ENCODE assay signal across 18 mouse cellular contexts in genomic region chr7:97914833-97915516, GRCm38 (mm10). TPM values are rescaled to one million over a fixed set of nuclear protein-coding genes. Genes with fewer than 3 reads are reported as not detected.
A peak's percentile ranks its signal among the peaks of the same experiment; 100 is the strongest.
DNase-seq lines count a peak whose midpoint lies in the region; ATAC-seq and TF ChIP-seq lines count a peak whose summit lies in the region.
"Had no signal": no experiment of that assay in that cellular context is flagged by ENCODE, and none has a peak within 500 bp of the region (broad histone marks: within the 10 kb centered on the region; RNA-seq: fewer than 3 reads in every experiment).

No protein-coding gene starts in this region.

- H3K9me3 ChIP-seq in forebrain, postnatal 0 days (ENCODE audit: low read length): no peaks in the 10 kb centered on the region
- H3K9me3 ChIP-seq in limb, embryonic 10.5 days (replicated peaks): no peaks in the 10 kb centered on the region
- H3K9me3 ChIP-seq: limb, embryonic 15.5 days had no signal

- H3K4me3 ChIP-seq in forebrain, postnatal 0 days (ENCODE audit: low read depth, low read length): no peak overlapping the region
- no peak overlapping the region for H3K4me3 ChIP-seq in limb, embryonic 10.5 days
- H3K4me3 ChIP-seq: limb, embryonic 15.5 days had no signal

- DNase-seq in layer of hippocampus, adult 9-11 months: peak; percentile 6
- no peak for DNase-seq in layer of hippocampus, adult 11-12 months (ENCODE audit: low spot score)
- DNase-seq in right cerebral cortex, postnatal 10 days (ENCODE audit: low spot score in 2 of 2): peak; percentile 49 to 70
- DNase-seq in right cerebral cortex, postnatal 25 days: no peak
- DNase-seq in cerebellum, adult 8-10 months: peak; percentile 23
- DNase-seq in forebrain, postnatal 0 days: peak; percentile 86
- DNase-seq in limb, embryonic 10.5 days (ENCODE audit: low spot score): no peak
- DNase-seq in T-cell, adult 2 months (ENCODE audit: low spot score): no peak
- DNase-seq: midbrain, embryonic 14.5 days; spleen, adult 18-20 months; thymus, postnatal 4 days had no signal

- no peak overlapping the region for H3K9ac ChIP-seq in forebrain, postnatal 0 days
- H3K9ac ChIP-seq: limb, embryonic 15.5 days had no signal

- no peaks in the 10 kb centered on the region for H3K4me1 ChIP-seq in forebrain, postnatal 0 days (ENCODE audit: insufficient read depth)
- H3K4me1 ChIP-seq in limb, embryonic 10.5 days: no peaks in the 10 kb centered on the region
- H3K4me1 ChIP-seq: limb, embryonic 15.5 days had no signal

- WGBS in forebrain, postnatal 0 days: 42% methylated on average over 2 of the region's 2 CpGs
- WGBS in limb, embryonic 10.5 days: 88% methylated on average over 2 of the region's 2 CpGs

- peak; percentile 85 for ATAC-seq in forebrain, postnatal 0 days
- ATAC-seq: intestine, postnatal 0 days had no signal

- H3K27ac ChIP-seq in forebrain, postnatal 0 days (ENCODE audit: low read depth, low read length): no peak overlapping the region
- H3K27ac ChIP-seq in limb, embryonic 10.5 days: no peak overlapping the region
- H3K27ac ChIP-seq: limb, embryonic 15.5 days; macrophage; stomach, postnatal 0 days had no signal

- H3K4me2 ChIP-seq in forebrain, postnatal 0 days (ENCODE audit: low read depth): no peak overlapping the region
- H3K4me2 ChIP-seq: limb, embryonic 15.5 days had no signal

- TF ChIP-seq CTCF in forebrain, postnatal 0 days (IDR thresholded peaks at IDR 0.05; ENCODE audit: low read depth): no peak

- H3K36me3 ChIP-seq in forebrain, postnatal 0 days (ENCODE audit: insufficient read depth): peaks cover 18% of the 10 kb centered on the region
- peaks cover 14% of the 10 kb centered on the region for H3K36me3 ChIP-seq in limb, embryonic 10.5 days

- no peaks in the 10 kb centered on the region for H3K27me3 ChIP-seq in forebrain, postnatal 0 days (ENCODE audit: insufficient read depth, low read length)
- H3K27me3 ChIP-seq in limb, embryonic 10.5 days (ENCODE audit: low read depth, poor library complexity, severe bottlenecking): no peaks in the 10 kb centered on the region
- H3K27me3 ChIP-seq: CH12.LX; limb, embryonic 15.5 days had no signal

RNA-seq across cellular contexts. Expression of gene Gdpd4, which starts 4.8 kb away (rescaled TPM):
- not detected in 2 replicates for total RNA-seq in forebrain, postnatal 0 days (2014; rRNA removed)
- 0.04 and 0.06 TPM in 2 replicates for polyA plus RNA-seq in forebrain, postnatal 0 days (2015; fragmentation: Nextera tagmentation; extraction: Ambion mirVana)
- not detected in 2 replicates for polyA plus RNA-seq in limb, embryonic 10.5 days (2016; fragmentation: Nextera tagmentation; extraction: Ambion mirVana)
- total RNA-seq: CH12.LX had no signal
- polyA plus RNA-seq: heart, embryonic 14.5 days; hindbrain, embryonic 11.5 days; intestine, postnatal 0 days; limb, embryonic 15.5 days; macrophage; midbrain, embryonic 14.5 days; stomach, postnatal 0 days had no signal

Comparison
In these comparisons a context has a peak if more than half of its experiments do, and no peak if none do; other contexts are left out.
1. DNase-seq: peak in layer of hippocampus, adult 9-11 months (single experiment), right cerebral cortex, postnatal 10 days (2 of 2), cerebellum, adult 8-10 months (single experiment) and forebrain, postnatal 0 days (single experiment); none in layer of hippocampus, adult 11-12 months (single experiment), right cerebral cortex, postnatal 25 days (single experiment), limb, embryonic 10.5 days (single experiment) and T-cell, adult 2 months (single experiment).